Mouse (Mus musculus): ENCODE measurements around the gene BC107364. TPM values are rescaled to one million over a fixed set of nuclear protein-coding genes. Genes with fewer than 3 reads are reported as not detected.
"Not testable (repeated sequence)": the region's sequence is repeated elsewhere in the genome, so short reads cannot be mapped to it uniquely, and the experiment has no call there.

The BC107364 gene
- polyA plus RNA-seq, 1 experiment, result 4.6 TPM

DNA sequence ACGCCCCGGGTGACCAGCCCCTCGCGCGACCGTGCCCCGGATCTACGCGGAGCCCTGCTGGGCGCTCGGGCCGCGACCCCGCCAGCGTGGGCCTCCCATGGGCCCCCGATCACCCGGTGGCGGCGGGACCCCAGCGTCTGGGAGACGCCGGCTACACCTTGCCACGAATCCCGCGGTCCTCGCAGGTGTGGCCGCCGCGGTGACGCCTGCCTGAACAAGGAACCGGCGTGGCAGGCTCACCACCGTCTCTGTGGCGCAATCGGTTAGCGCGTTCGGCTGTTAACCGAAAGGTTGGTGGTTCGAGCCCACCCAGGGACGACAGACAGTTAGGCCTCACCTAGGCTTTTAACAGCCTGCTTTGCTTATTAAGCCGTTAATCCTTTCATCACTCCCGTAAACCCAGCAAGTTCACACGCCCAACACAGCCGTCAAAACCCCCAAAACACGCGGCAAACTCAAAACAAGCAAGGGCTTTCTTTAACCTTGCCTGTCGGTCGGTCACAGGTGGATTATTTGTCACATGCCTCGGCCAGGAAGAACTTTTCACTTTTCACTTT, 847 bp downstream of the BC107364 start:
- not testable (repeated sequence) for H3K4me3 ChIP-seq (ENCODE audit: low read depth, low read length); H3K9ac ChIP-seq (ENCODE audit: low read depth, poor library complexity, severe bottlenecking); H3K9me3 ChIP-seq (replicated peaks; ENCODE audit: control insufficient read depth, insufficient read depth, low read length, poor library complexity, severe bottlenecking); H3K36me3 ChIP-seq (ENCODE audit: control insufficient read depth, insufficient read depth, low read length, poor library complexity, severe bottlenecking); H3K4me1 ChIP-seq (ENCODE audit: control insufficient read depth, insufficient read depth, low read length); H3K27ac ChIP-seq (ENCODE audit: insufficient read depth, low read length); H3K27me3 ChIP-seq (ENCODE audit: control insufficient read depth, insufficient read depth, low read length, poor library complexity, severe bottlenecking)

DNA sequence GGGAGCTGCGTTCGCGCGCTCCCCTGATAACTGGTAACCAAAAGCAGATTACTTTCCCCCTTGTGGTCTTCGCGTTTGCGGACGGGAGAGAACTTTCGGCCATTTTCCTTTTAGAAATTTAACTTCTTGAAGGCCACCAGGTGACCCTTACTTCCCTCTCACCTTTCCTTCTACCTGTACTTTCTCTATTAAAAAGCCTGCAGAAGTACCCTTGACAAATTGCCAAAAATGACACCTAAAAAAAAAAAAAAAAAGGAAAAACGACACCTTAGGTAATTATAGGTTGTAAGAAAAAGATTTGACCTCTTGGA, 1.6 kb downstream of the BC107364 start:
- not testable (repeated sequence) for H3K9ac ChIP-seq (ENCODE audit: low read depth, poor library complexity, severe bottlenecking); H3K9me3 ChIP-seq (replicated peaks; ENCODE audit: control insufficient read depth, insufficient read depth, low read length, poor library complexity, severe bottlenecking); H3K36me3 ChIP-seq (ENCODE audit: control insufficient read depth, insufficient read depth, low read length, poor library complexity, severe bottlenecking); H3K27me3 ChIP-seq (ENCODE audit: control insufficient read depth, insufficient read depth, low read length, poor library complexity, severe bottlenecking); H3K4me1 ChIP-seq (ENCODE audit: control insufficient read depth, insufficient read depth, low read length); H3K4me3 ChIP-seq (ENCODE audit: low read depth, low read length); H3K27ac ChIP-seq (ENCODE audit: insufficient read depth, low read length)

DNA sequence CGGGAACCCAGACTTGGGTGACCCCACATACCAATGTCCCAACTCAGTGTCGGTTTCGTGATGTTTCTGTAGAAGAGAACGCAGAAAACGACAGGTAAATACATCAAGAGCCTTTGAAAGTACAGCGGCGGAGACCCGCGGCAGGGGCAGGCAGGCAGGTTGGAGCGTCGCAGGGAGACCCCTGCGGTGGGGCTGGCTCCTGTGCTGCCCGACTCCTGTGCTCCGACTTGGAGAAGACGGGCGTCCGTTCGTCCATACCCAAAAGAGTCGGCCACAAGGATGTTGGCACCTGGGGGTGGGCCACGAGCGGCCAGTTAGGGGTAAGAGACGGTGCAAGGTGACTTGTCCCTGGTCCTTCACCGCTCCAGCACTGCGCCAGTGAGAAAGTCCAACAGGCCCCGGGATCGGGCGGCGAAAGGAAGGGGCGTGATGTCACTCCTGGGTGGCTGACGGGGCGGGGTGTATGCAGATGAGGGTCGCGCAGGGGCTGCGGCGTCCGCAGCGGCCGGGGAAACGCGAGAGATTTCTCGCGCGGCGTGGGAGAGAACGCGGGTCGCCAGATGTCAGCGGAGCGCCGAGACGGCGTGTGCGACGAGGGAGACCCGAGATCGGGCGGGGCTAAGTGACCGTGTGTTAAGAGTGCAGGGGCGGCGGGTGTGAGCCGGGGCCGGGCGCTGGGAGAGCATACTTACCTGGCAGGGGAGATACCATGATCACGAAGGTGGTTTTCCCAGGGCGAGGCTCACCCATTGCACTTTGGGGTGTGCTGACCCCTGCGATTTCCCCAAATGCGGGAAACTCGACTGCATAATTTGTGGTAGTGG, 2.1 kb downstream of the BC107364 start:
- not testable (repeated sequence) for H3K9me3 ChIP-seq (replicated peaks; ENCODE audit: control insufficient read depth, insufficient read depth, low read length, poor library complexity, severe bottlenecking); H3K36me3 ChIP-seq (ENCODE audit: control insufficient read depth, insufficient read depth, low read length, poor library complexity, severe bottlenecking); H3K9ac ChIP-seq (ENCODE audit: low read depth, poor library complexity, severe bottlenecking); H3K4me3 ChIP-seq (ENCODE audit: low read depth, low read length); H3K27me3 ChIP-seq (ENCODE audit: control insufficient read depth, insufficient read depth, low read length, poor library complexity, severe bottlenecking); H3K27ac ChIP-seq (ENCODE audit: insufficient read depth, low read length); H3K4me1 ChIP-seq (ENCODE audit: control insufficient read depth, insufficient read depth, low read length)

DNA sequence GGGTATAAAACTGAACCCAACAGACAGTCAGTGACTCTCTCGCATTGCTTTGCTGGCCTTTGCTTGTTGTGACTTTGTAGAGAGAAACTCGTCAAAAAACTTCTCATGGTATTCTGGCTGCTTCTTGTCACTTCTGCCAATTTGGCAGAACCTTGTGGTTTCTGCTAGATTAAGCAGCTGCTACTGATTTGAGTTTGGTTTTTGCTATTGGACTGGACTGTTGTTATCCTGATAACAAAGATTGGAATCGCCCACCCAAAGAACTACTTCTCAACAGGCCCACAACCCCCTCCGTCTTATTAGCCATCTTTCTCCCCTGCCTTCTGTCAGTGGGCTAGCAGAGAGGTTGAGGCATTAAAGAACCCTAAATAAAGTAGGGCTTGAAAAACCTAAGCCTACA, 6.7 kb downstream of the BC107364 start:
- Histone ChIP-seq H3K36me3 (ENCODE audit: control insufficient read depth, insufficient read depth, low read length, poor library complexity, severe bottlenecking) (no peaks in the 10 kb centered on the region), H3K9me3 (replicated peaks; ENCODE audit: control insufficient read depth, insufficient read depth, low read length, poor library complexity, severe bottlenecking) (no peaks in the 10 kb centered on the region), H3K27ac (ENCODE audit: insufficient read depth, low read length) (no peak overlapping the region), H3K27me3 (ENCODE audit: control insufficient read depth, insufficient read depth, low read length, poor library complexity, severe bottlenecking) (no peaks in the 10 kb centered on the region; the same call in 1 of the 2 replicates), H3K4me1 (ENCODE audit: control insufficient read depth, insufficient read depth, low read length) (peaks cover 2% of the 10 kb centered on the region), H3K4me3 (ENCODE audit: low read depth, low read length) (no peak overlapping the region), H3K9ac (ENCODE audit: low read depth, poor library complexity, severe bottlenecking) (no peak overlapping the region)
- TF ChIP-seq POLR2A (IDR thresholded peaks at IDR 0.05; ENCODE audit: insufficient read depth, low read length) (no peak), CTCF (IDR thresholded peaks at IDR 0.05; ENCODE audit: low read depth, low read length) (no peak), EP300 (IDR thresholded peaks at IDR 0.05; ENCODE audit: insufficient read depth, low read depth, low read length) (no peak)

DNA sequence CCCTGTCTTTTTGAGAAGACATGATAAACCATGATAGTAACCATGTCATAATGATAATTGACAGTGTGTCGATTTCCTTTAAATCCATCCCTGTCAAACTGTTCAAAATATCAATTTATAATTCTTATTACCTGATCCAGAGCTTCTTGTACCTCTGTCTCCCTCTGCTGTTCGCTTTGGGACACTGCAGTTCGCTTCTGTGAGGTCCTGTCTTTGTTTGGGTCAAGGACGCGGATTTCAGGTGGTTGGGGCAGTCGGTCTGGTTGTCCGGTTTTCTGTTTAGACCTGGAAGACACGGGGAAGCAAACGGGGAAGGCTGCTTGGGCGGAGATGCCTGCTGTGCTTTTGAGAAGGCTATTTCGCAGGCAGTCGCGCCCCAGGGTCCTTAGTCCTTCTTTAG, 11.5 kb downstream of the BC107364 start:
- Histone ChIP-seq H3K27ac (ENCODE audit: insufficient read depth, low read length) (no peak overlapping the region), H3K36me3 (ENCODE audit: control insufficient read depth, insufficient read depth, low read length, poor library complexity, severe bottlenecking) (no peaks in the 10 kb centered on the region), H3K4me1 (ENCODE audit: control insufficient read depth, insufficient read depth, low read length) (peaks cover 2% of the 10 kb centered on the region), H3K9me3 (replicated peaks; ENCODE audit: control insufficient read depth, insufficient read depth, low read length, poor library complexity, severe bottlenecking) (no peaks in the 10 kb centered on the region), H3K4me3 (ENCODE audit: low read depth, low read length) (peak overlapping the region; percentile 25), H3K9ac (ENCODE audit: low read depth, poor library complexity, severe bottlenecking) (no peak overlapping the region), H3K27me3 (ENCODE audit: control insufficient read depth, insufficient read depth, low read length, poor library complexity, severe bottlenecking) (no peaks in the 10 kb centered on the region; the same call in 1 of the 2 replicates)
- TF ChIP-seq CTCF (IDR thresholded peaks at IDR 0.05; ENCODE audit: low read depth, low read length) (peak; percentile 65), EP300 (IDR thresholded peaks at IDR 0.05; ENCODE audit: insufficient read depth, low read depth, low read length) (0 out of 2 replicates have a peak, but pooled peaks have one; percentile 24), POLR2A (IDR thresholded peaks at IDR 0.05; ENCODE audit: insufficient read depth, low read length) (no peak)

DNA sequence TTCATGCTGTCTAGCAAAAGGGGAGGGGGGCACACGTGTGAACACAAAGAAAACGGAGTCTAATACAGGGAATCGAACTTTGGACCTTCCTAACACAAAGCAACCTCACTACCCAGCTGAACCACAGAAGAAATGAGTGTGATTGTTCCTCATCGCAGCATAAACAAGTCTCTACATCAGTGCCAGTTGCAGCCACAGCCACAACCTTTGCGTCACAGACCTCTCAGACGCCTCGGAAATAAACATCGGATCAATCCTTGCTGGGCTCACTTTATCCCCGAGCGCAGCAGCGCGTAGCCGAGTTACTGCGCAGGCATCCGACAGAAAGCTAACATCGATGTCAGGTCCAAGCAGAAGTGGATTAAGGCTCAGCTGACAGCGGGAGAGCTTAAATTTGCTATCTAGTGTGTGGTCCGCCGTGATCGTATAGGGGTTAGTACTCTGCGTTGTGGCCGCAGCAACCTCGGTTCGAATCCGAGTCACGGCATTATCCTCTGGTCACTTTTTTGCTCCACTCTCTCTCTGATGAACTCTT, 16.5 kb downstream of the BC107364 start:
- Histone ChIP-seq H3K36me3 (ENCODE audit: control insufficient read depth, insufficient read depth, low read length, poor library complexity, severe bottlenecking) (no peaks in the 10 kb centered on the region), H3K27me3 (ENCODE audit: control insufficient read depth, insufficient read depth, low read length, poor library complexity, severe bottlenecking) (no peaks in the 10 kb centered on the region), H3K4me1 (ENCODE audit: control insufficient read depth, insufficient read depth, low read length) (no peaks in the 10 kb centered on the region), H3K9ac (ENCODE audit: low read depth, poor library complexity, severe bottlenecking) (peak overlapping the region; percentile 37; the same call in 1 of the 2 replicates), H3K27ac (ENCODE audit: insufficient read depth, low read length) (peak overlapping the region; percentile 26; the same call in 1 of the 2 replicates), H3K9me3 (replicated peaks; ENCODE audit: control insufficient read depth, insufficient read depth, low read length, poor library complexity, severe bottlenecking) (no peaks in the 10 kb centered on the region), H3K4me3 (ENCODE audit: low read depth, low read length) (peak overlapping the region; percentile 80)
- TF ChIP-seq CTCF (IDR thresholded peaks at IDR 0.05; ENCODE audit: low read depth, low read length) (no peak), EP300 (IDR thresholded peaks at IDR 0.05; ENCODE audit: insufficient read depth, low read depth, low read length) (no peak), POLR2A (IDR thresholded peaks at IDR 0.05; ENCODE audit: insufficient read depth, low read length) (no peak)
